Mouse (Mus musculus): ENCODE measurements around the gene Robo2.

Gene Robo2

DNA sequence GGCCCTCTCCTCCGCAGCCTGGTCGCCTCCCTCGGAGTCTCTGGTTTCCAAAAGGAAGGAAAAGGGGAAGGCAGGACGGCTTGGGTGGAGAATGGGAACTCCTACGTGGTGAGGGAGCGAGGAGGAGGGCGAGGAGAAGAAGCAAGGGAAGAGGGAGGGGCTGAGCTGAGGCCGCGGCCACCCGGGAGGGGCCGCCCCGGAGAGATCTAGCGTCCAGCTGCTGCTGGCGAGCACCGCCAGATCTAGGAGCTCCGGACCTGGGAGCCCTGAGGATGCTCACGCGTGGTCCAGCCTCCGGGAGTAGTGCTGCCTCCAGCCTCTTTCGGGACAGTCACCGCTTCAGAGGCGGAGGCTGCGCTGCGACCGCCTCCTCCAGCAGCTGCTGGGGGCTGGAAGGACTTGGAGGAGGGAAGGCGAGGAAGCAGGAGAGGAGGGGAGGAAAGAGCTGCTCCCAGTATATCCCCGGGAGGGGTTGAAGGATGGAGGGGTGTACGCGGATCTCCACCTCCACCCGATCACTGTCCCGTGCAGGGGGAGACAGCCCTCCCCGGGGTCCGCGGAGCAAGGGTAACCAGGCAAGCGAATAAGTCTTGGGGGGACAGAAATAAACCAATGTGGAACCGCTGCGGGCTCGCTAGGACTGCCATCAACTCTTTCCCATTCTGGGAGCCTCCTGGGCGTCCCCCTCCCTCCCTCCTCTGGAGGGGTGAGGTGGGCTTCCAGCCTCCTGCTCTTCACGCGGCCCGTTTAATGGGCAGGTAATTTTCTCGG lies at the start of gene Robo2:
Gene Robo2, minus strand, starts transcription at position 345 of the 771 bp plus-strand sequence.
- in situ Hi-C loops (cut with MboI, MseI): no loop called here

DNA sequence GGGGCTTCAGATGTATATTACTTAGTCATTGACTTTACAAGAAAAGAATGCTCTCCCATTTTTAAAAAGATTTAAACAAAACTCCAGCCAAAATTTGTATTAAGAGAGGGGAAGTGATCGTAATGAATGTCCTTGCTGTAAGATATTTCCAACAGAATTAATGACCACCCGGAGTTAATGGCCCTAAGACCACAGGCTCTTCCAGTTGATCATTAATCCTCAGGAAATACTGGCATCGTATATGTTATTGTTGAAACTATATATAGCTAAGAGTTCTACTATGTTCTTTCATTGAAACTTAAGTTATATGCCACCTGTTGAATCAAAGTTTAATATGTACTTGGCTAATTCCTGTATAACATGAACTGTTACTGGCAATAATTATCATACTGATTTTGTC lies 46.5 kb upstream of the Robo2 start:
- in situ Hi-C loops (cut with MboI, MseI): no loop called here

GRCm38 (mm10) chr16:74457736-74458135 lies 46.1 kb upstream of the Robo2 start:
- in situ Hi-C loops (cut with MboI, MseI): no loop called here

- in situ Hi-C loops (cut with MboI, MseI): no loop called here
Observed at GRCm38 (mm10) chr16:74456808-74457470, 45.3 kb upstream of the Robo2 start.

GRCm38 (mm10) chr16:74455179-74455578 lies 43.6 kb upstream of the Robo2 start:
- in situ Hi-C loops (cut with MboI, MseI): no loop called here

GRCm38 (mm10) chr16:74448025-74448424 lies 36.4 kb upstream of the Robo2 start:
- in situ Hi-C loops (cut with MboI, MseI): no loop called here

DNA sequence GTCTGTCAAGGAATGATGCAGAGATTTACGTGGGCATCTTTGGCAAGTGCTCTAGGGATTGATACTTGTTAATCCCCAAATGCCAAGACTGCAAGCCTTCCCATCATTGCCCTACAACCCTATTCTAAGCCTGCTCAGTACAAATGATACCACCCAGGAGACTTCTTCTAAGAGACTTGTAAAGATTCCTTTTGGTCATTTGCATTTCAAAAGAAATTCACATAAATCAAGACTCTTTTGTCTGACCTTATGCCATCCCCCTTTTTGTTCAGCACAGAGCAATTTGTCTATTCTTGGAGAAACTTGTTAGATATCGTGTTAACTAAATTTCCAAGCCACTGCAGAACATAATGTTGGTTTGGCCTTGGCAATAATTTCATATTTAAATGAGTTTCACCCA lies 15.4 kb upstream of the Robo2 start:
- in situ Hi-C loops (cut with MboI, MseI): no loop called here

- in situ Hi-C loops (cut with MboI, MseI): no loop called here
Observed at GRCm38 (mm10) chr16:74420324-74420723, 8.7 kb upstream of the Robo2 start.

DNA sequence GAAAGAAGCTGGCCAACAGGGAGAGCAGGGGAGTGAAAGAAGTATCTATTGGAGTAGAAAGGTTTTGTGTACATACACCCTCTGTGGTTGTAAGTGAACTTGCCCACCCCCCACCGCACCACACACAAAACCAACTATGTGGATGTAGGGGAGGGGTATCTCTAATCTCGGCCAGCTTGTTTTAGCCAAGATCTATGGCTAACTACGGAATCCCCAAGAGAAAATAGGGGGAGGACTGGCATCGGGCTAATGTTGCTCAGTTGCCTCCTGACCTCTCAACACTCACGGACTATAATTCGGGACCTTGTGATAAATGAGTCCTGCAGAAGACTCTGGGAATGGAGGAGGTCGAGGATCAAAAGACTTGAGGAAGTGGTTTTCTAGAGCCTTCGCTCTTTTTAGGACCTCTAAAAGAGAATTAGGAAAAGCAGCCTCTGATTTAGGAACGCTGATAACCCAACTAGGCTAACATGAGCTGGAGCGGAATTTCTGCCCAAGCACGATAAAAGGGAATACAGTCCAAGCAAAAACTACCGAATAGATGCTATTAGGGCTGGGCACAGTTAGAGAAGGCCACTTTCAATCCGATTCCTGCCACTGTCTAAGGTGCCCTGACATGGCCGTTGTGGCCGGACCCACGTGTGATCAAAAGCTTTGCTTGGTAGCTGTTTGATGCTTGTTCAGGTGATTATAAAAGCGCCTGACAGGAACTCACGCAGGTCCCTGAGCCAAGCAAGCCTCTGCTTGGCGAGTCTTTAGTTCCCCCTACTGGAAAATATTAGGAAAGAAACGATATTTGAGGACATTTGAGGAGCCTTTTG lies 1.1 kb upstream of the Robo2 start:
- in situ Hi-C loops (cut with MboI, MseI): no loop called here

DNA sequence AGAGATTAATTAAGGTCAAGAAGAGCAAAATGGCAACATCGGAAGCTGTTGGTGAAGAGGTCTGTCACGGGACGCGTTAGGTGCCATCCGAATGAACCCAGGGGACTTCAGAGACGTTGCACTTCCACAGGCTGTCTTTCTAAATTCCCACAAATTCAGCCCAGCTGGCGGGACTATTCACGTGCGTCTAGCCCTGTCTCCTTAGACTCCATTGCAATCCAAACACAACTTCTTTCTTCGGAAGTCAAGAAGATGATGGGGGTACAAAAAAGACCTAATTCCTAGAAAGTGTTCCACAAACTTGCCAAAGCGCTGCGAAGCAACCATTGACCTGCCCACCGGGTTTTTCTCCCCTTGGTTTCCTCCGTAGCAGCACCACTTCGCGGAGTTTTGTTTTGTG lies 604 bp downstream of the Robo2 start:
- in situ Hi-C loops (cut with MboI, MseI): no loop called here

GRCm38 (mm10) chr16:74410125-74410524 lies 1.5 kb downstream of the Robo2 start:
- in situ Hi-C loops (cut with MboI, MseI): no loop called here

DNA sequence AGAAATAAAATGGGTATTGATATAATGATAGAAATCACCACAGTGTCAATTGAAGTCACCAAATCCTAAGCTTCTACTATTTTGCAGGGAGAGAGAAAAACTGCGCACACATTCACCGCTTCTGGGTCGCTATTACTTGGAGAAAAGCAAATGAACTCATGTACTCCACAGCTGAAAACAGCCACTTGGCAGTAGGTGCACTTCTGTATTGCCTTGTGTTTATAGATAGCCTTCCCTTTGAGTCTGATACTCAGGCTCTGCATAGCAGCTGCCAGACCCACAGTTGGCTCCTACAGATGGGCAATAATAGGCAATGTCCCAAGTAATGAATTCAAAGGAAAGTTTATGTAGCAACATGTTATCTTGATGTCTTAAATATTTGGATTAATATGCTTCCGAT lies 2.1 kb downstream of the Robo2 start:
- in situ Hi-C loops (cut with MboI, MseI): no loop called here

DNA sequence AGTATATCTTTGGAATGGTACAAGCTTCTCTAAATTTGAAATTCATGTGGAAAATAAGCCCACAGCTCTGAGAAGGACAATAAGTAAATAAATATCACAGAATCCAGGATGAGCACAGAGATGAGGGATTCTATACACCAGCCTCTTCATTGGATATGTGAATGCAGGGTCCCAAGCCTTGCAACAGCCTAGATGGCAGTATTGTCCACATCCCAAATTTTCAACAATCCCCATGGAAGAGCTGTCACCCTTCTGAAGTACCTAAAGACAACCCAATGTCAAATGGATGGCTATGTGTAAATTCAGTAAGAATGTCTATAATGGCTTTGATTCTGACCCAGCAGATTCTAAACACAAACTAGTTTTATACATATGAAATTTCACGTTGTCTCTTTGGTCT lies 3.1 kb downstream of the Robo2 start:
- in situ Hi-C loops (cut with MboI, MseI): no loop called here

GRCm38 (mm10) chr16:74397291-74397690 lies 14.3 kb downstream of the Robo2 start:
- in situ Hi-C loops (cut with MboI, MseI): no loop called here

DNA sequence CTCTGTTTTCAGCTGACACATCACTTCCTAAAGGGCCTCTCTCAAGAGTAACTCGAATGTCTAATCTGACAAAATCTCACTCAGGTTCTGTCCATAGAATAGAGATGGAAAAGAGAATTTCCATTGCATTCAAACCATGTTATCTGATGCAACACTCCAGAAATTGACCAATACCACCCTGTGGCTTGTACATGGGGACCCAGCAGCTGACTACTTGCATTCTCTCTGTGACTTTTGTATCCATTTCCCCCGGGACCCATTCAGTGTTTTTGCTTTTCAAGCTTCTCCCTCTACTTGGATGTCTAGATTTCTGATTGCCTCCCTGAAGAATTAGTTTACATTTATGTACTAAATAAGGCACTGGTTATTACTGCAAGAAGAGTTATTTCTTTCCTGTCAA lies 15.9 kb downstream of the Robo2 start:
- in situ Hi-C loops (cut with MboI, MseI): no loop called here

GRCm38 (mm10) chr16:74379458-74379857 lies 32.2 kb downstream of the Robo2 start:
- in situ Hi-C loops (cut with MboI, MseI): no loop called here

- in situ Hi-C loops (cut with MboI, MseI): no loop called here
Observed at GRCm38 (mm10) chr16:74375342-74375940, 36.2 kb downstream of the Robo2 start.

DNA sequence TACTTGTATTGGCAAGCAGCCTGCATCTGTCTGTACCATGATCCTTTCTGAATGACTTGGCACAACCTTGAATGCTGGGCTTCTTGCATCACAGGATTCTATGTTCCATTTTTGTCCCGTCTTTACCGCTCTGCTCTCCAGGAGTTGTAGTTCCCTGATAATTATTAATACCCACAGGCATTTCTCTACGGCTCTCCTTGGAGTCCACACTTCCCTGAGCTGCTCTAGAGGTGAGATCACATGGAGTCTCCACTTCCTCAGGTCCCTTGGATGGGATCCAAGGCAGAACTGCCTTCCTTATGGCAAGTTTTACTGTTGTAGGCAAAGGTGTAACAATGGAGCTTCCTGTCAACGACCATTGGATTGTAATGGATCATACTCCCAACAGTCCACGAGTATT lies 37.1 kb downstream of the Robo2 start:
- in situ Hi-C loops (cut with MboI, MseI): no loop called here

- in situ Hi-C loops (cut with MboI, MseI): no loop called here
Observed at GRCm38 (mm10) chr16:74373407-74373806, 38.2 kb downstream of the Robo2 start.

DNA sequence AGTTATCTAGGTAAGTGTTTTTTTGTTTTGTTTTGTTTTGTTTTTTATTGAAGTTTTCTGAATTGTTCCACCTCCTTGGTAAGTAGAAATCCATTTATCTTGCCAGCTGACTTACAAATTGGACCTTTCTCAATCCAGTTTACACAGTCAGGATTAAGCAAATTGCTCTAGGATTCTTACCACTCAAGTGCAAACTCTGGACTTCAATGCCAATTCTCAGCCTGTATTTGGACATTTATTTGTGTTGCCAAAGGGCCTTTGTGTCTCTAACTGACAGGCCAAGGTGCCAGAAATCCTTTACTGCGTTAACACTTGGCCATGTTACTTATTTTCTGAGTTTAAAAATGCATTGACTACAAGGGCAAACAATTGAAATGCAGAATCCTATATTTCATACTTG lies 38.7 kb downstream of the Robo2 start:
- in situ Hi-C loops (cut with MboI, MseI): no loop called here

DNA sequence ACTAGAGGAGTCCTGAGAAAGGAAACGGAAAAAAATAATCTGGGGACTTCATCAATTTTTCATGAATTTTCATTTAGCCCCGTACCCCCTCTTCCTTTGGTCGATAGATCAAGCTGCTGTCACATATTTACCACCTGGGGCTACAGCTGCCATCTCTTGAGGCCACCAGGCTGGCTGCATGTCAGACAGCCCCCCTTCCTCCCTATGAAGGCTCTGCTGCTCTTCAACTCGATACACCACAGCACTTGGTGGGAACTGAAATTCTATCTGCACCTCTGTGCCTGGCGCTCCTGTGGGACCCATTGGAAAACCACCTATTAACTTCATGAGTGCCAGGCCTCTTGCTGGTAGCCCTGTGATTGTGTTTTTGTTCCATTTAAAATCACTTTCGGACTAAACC lies 63.2 kb downstream of the Robo2 start:
- in situ Hi-C loops (cut with MboI, MseI): no loop called here

Measured in T-helper 17 cell (primary cell).